Mouse (Mus musculus): ENCODE results near the gene Klra9. TPM values are rescaled to one million over a fixed set of nuclear protein-coding genes. Genes with fewer than 3 reads are reported as not detected.
A peak's percentile ranks its signal among the peaks of the same experiment; 100 is the strongest.
"Not testable (repeated sequence)": the region's sequence is repeated elsewhere in the genome, so short reads cannot be mapped to it uniquely, and the experiment has no call there.

Gene Klra9
- total RNA-seq (2017) = 1.4 TPM in 1 of 2 replicates, not detected in the other

GRCm38 (mm10) chr6:130193012-130193411 lies at the start of gene Klra9:
Gene Klra9, minus strand, starts transcription at chr6:130193112.
- ATAC-seq (replicated peaks in 1 of 2; ENCODE audit: insufficient read depth in 1 of 2, low FRiP score in 2 of 2, low TSS enrichment in 1 of 2, low read depth in 1 of 2, poor library complexity in 2 of 2, severe bottlenecking in 2 of 2) = not testable (repeated sequence)

GRCm38 (mm10) chr6:130237536-130237935 lies 44.6 kb upstream of the Klra9 start:
- ATAC-seq (replicated peaks in 1 of 2; ENCODE audit: insufficient read depth in 1 of 2, low FRiP score in 2 of 2, low TSS enrichment in 1 of 2, low read depth in 1 of 2, poor library complexity in 2 of 2, severe bottlenecking in 2 of 2) = peak in 1 of 2 experiments; percentile 36; a peak in 2 of 4 replicates

GRCm38 (mm10) chr6:130236635-130237034 lies 43.7 kb upstream of the Klra9 start:
- ATAC-seq (replicated peaks in 1 of 2; ENCODE audit: insufficient read depth in 1 of 2, low FRiP score in 2 of 2, low TSS enrichment in 1 of 2, low read depth in 1 of 2, poor library complexity in 2 of 2, severe bottlenecking in 2 of 2) = no peak

- ATAC-seq (replicated peaks in 1 of 2; ENCODE audit: insufficient read depth in 1 of 2, low FRiP score in 2 of 2, low TSS enrichment in 1 of 2, low read depth in 1 of 2, poor library complexity in 2 of 2, severe bottlenecking in 2 of 2) = no peak
Measured at GRCm38 (mm10) chr6:130233222-130233621, 40.3 kb upstream of the Klra9 start, which contains the start of gene Klra7. Gene Klra7, minus strand, starts transcription at chr6:130233322.

GRCm38 (mm10) chr6:130197453-130197852 lies 4.5 kb upstream of the Klra9 start:
- ATAC-seq (replicated peaks in 1 of 2; ENCODE audit: insufficient read depth in 1 of 2, low FRiP score in 2 of 2, low TSS enrichment in 1 of 2, low read depth in 1 of 2, poor library complexity in 2 of 2, severe bottlenecking in 2 of 2) = peak; percentile 95 to 96

GRCm38 (mm10) chr6:130129798-130130197 lies 63.1 kb downstream of the Klra9 start, which contains the start of gene Klra8:
Gene Klra8, minus strand, starts transcription at chr6:130129898.
- ATAC-seq (replicated peaks in 1 of 2; ENCODE audit: insufficient read depth in 1 of 2, low FRiP score in 2 of 2, low TSS enrichment in 1 of 2, low read depth in 1 of 2, poor library complexity in 2 of 2, severe bottlenecking in 2 of 2) = not testable (repeated sequence)

Other genes with a start within 250 kb of the Klra9 start
- gene Klra6, start 166.2 kb downstream of the Klra9 start, total RNA-seq (2017) = not detected in 2 replicates
- not detected in 2 replicates for gene Klra4, start 125.8 kb downstream of the Klra9 start, total RNA-seq (2017)
- 0.94 TPM in 1 of 2 replicates, not detected in the other for gene Klra8, start 63.2 kb downstream of the Klra9 start, total RNA-seq (2017)
- gene Klra7, start 40.2 kb upstream of the Klra9 start, total RNA-seq (2017) = 0.74 TPM in 1 of 2 replicates, not detected in the other
- gene Klra10, start 88.8 kb upstream of the Klra9 start, total RNA-seq (2017) = not detected in 2 replicates
- 0.31 TPM in 1 of 2 replicates, not detected in the other for gene Klra3, start 144.5 kb upstream of the Klra9 start, total RNA-seq (2017)
- not detected in 2 replicates for gene Klra1, start 193.8 kb upstream of the Klra9 start, total RNA-seq (2017)